Mouse (Mus musculus) C2C12 (cell line): Measurements from ENCODE around the gene Tspan9.

Source experiments
- CEBPB ChIP-seq: IDR thresholded peaks from one replicate; pipeline ENCODE4 v1.6.1; 2011; ENCODE audit warnings: low read depth, mild to moderate bottlenecking, control low read depth, moderate library complexity
- CTCF ChIP-seq: IDR thresholded peaks from one replicate; pipeline ENCODE4 v1.5.1; 2011; ENCODE audit not compliant: control insufficient read depth, insufficient read depth, insufficient read length
- FOSL1 ChIP-seq: IDR thresholded peaks from one replicate; pipeline ENCODE4 v1.8.0; 2011; ENCODE audit warnings: mild to moderate bottlenecking, low read length; ENCODE audit not compliant: poor library complexity, insufficient read depth, severe bottlenecking
- MAX ChIP-seq: IDR thresholded peaks from one replicate; pipeline ENCODE4 v1.6.1; 2011; ENCODE audit warnings: mild to moderate bottlenecking, control low read depth
- MYOD1 ChIP-seq: IDR thresholded peaks from one replicate; pipeline ENCODE4 v1.6.1; 2011; ENCODE audit warnings: low read depth; ENCODE audit not compliant: control insufficient read depth, insufficient read length
- MYOG ChIP-seq: IDR thresholded peaks from one replicate; pipeline ENCODE4 v1.6.1; 2011; ENCODE audit not compliant: control insufficient read depth, insufficient read length; ENCODE audit errors: extremely low read depth

GRCm38 (mm10) chr6:128130686-128131085, 12.7 kb downstream of the Tspan9 start:
- TF ChIP-seq MAX (no peak), CTCF (no peak), CEBPB (no peak), MYOG (no peak), FOSL1 (no peak), MYOD1 (no peak)
